Mouse (Mus musculus) testis, adult 2 months (tissue): ENCODE data around the gene Top1. TPM values are rescaled to one million over a fixed set of nuclear protein-coding genes. Genes with fewer than 3 reads are reported as not detected.

ENCODE experiments used
- H3K27ac ChIP-seq: fragments of 200-500 bp; 2 replicates; pipeline ENCODE4 v1.5.1; 2012; ENCODE audit warnings: low read depth, low read length; ENCODE audit not compliant: control insufficient read depth, insufficient read depth
- H3K27me3 ChIP-seq: fragments of 200-500 bp; 2 replicates; pipeline ENCODE4 v1.6.1; 2012; ENCODE audit warnings: mild to moderate bottlenecking, low read length, moderate library complexity; ENCODE audit not compliant: control insufficient read depth, insufficient read depth
- H3K36me3 ChIP-seq: fragments of 200-500 bp; 2 replicates; pipeline ENCODE4 v1.6.1; 2012; ENCODE audit warnings: mild to moderate bottlenecking, low read length; ENCODE audit not compliant: control insufficient read depth, insufficient read depth
- H3K4me1 ChIP-seq: fragments of 200-500 bp; 2 replicates; pipeline ENCODE4 v1.6.1; 2012; ENCODE audit warnings: low read length; ENCODE audit not compliant: control insufficient read depth, insufficient read depth
- H3K4me3 ChIP-seq: fragments of 200-500 bp; 2 replicates; pipeline ENCODE4 v1.5.1; 2012; ENCODE audit warnings: low read depth, mild to moderate bottlenecking, low read length, moderate library complexity, mixed read lengths; ENCODE audit not compliant: control insufficient read depth
- CTCF ChIP-seq: fragments of 200-500 bp; IDR thresholded peaks from 2 replicates; pipeline ENCODE4 v1.5.1; 2012; ENCODE audit warnings: low read depth, mild to moderate bottlenecking, inconsistent platforms, low read length, moderate library complexity; ENCODE audit not compliant: control insufficient read depth, insufficient read depth, insufficient replicate concordance
- POLR2A ChIP-seq: fragments of 200-500 bp; IDR thresholded peaks from 2 replicates; pipeline ENCODE4 v1.6.1; 2012; ENCODE audit warnings: low read depth, mild to moderate bottlenecking, inconsistent platforms, low read length, moderate library complexity; ENCODE audit not compliant: control insufficient read depth
- polyA plus RNA-seq: library from polyadenylated mRNA; depleted of rRNA; stranded (reverse); fragments of >200 nt; gene quantifications from 2 replicates; pipeline ENCODE4 v1.2.3, GENCODE M21; 2012; rRNA removed

The Top1 gene
- polyA plus RNA-seq, 1 experiment, result 7.0 TPM

GRCm38 (mm10) chr2:160766371-160766771 is 120.7 kb downstream of the Top1 start:
- Histone ChIP-seq H3K4me1 (no peaks in the 10 kb centered on the region), H3K4me3 (peak overlapping the region; percentile 72), H3K27ac (peak overlapping the region; percentile 40; the same call in 1 of the 2 replicates), H3K27me3 (no peaks in the 10 kb centered on the region), H3K36me3 (no peaks in the 10 kb centered on the region)
- TF ChIP-seq CTCF (no peak), POLR2A (peak; percentile 23; the same call in 1 of the 2 replicates)

- H3K27ac ChIP-seq, result peak overlapping the region; percentile 52
Observed at GRCm38 (mm10) chr2:160767201-160767600, 121.5 kb downstream of the Top1 start.

GRCm38 (mm10) chr2:160768097-160768695 is 122.5 kb downstream of the Top1 start:
- TF ChIP-seq CTCF (no peak), POLR2A (no peak)
- H3K4me1 ChIP-seq, result no peaks in the 10 kb centered on the region
- H3K27me3 ChIP-seq, result no peaks in the 10 kb centered on the region
- peak overlapping the region; percentile 72 for H3K4me3 ChIP-seq
- H3K36me3 ChIP-seq, result no peaks in the 10 kb centered on the region
- H3K27ac ChIP-seq, result peak overlapping the region; percentile 64

More at GRCm38 (mm10) chr2:160767201-160767600, 121.5 kb downstream of the Top1 start:
- no peaks in the 10 kb centered on the region for H3K27me3 ChIP-seq
- H3K4me3 ChIP-seq, result peak overlapping the region; percentile 72
- H3K36me3 ChIP-seq, result no peaks in the 10 kb centered on the region
- no peak for TF ChIP-seq POLR2A
- TF ChIP-seq CTCF, result no peak
- no peaks in the 10 kb centered on the region for H3K4me1 ChIP-seq

GRCm38 (mm10) chr2:160768997-160769396 is 123.3 kb downstream of the Top1 start:
- Histone ChIP-seq H3K4me1 (no peaks in the 10 kb centered on the region), H3K36me3 (no peaks in the 10 kb centered on the region), H3K27me3 (no peaks in the 10 kb centered on the region), H3K4me3 (peak overlapping the region; percentile 83), H3K27ac (peak overlapping the region; percentile 95)
- TF ChIP-seq CTCF, result no peak
- peak; percentile 66; the same call in 1 of the 2 replicates for TF ChIP-seq POLR2A

GRCm38 (mm10) chr2:160770409-160770808 is 124.7 kb downstream of the Top1 start:
- Histone ChIP-seq H3K36me3 (peaks cover 2% of the 10 kb centered on the region; the same call in 1 of the 2 replicates), H3K4me3 (peak overlapping the region; percentile 19), H3K27ac (no peak overlapping the region; the same call in 1 of the 2 replicates), H3K27me3 (no peaks in the 10 kb centered on the region), H3K4me1 (no peaks in the 10 kb centered on the region)
- TF ChIP-seq CTCF (no peak), POLR2A (no peak)

GRCm38 (mm10) chr2:160770871-160771270 is 125.2 kb downstream of the Top1 start:
- Histone ChIP-seq H3K36me3 (peaks cover 2% of the 10 kb centered on the region; the same call in 1 of the 2 replicates), H3K4me1 (no peaks in the 10 kb centered on the region), H3K4me3 (no peak overlapping the region), H3K27me3 (no peaks in the 10 kb centered on the region), H3K27ac (no peak overlapping the region)
- TF ChIP-seq CTCF, result no peak
- no peak for TF ChIP-seq POLR2A

- Histone ChIP-seq H3K27me3 (no peaks in the 10 kb centered on the region), H3K4me3 (no peak overlapping the region), H3K36me3 (peaks cover 2% of the 10 kb centered on the region; the same call in 1 of the 2 replicates), H3K27ac (no peak overlapping the region), H3K4me1 (no peaks in the 10 kb centered on the region)
- TF ChIP-seq POLR2A (no peak), CTCF (no peak)
Observed at GRCm38 (mm10) chr2:160771325-160772276, 125.9 kb downstream of the Top1 start.

Other genes with a start within 250 kb of the Top1 start
- gene Plcg1, start 85.4 kb downstream of the Top1 start, polyA plus RNA-seq, result 17.7 and 19.4 TPM in 2 replicates
- gene Zhx3, start 227.1 kb downstream of the Top1 start, polyA plus RNA-seq, result 41.2 and 43.0 TPM in 2 replicates
- gene Lpin3, start 234.8 kb downstream of the Top1 start, polyA plus RNA-seq, result 5.9 and 6.4 TPM in 2 replicates